Mouse (Mus musculus) embryonic facial prominence, embryonic 12.5 days (tissue): Measurements from ENCODE around the gene Slc22a5. TPM values are rescaled to one million over a fixed set of nuclear protein-coding genes. Genes with fewer than 3 reads are reported as not detected.
"Not testable (repeated sequence)": the region's sequence is repeated elsewhere in the genome, so short reads cannot be mapped to it uniquely, and the experiment has no call there.

Experiments
- ATAC-seq: fragments of 200-750 bp; cut with Nextera tagmentation; 2 replicates; pipeline ENCODE4 v1.8.0; 2017; ENCODE audit not compliant: insufficient number of reproducible peaks, insufficient read depth, low FRiP score, low TSS enrichment
- H3K27ac ChIP-seq: fragments of 300-500 bp; sonication (generic); 2 replicates; pipeline ENCODE4 v1.5.1; 2016; ENCODE audit warnings: mild to moderate bottlenecking
- H3K27me3 ChIP-seq: fragments of 300-500 bp; sonication (generic); 2 replicates; pipeline ENCODE4 v1.6.1; 2016; ENCODE audit warnings: mild to moderate bottlenecking, moderate library complexity
- H3K36me3 ChIP-seq: fragments of 300-500 bp; sonication (generic); 2 replicates; pipeline ENCODE4 v1.6.1; 2016; ENCODE audit warnings: mild to moderate bottlenecking
- H3K4me1 ChIP-seq: fragments of 300-500 bp; sonication (generic); 2 replicates; pipeline ENCODE4 v1.6.1; 2016
- H3K4me2 ChIP-seq: fragments of 300-500 bp; sonication (generic); replicated peaks from 2 replicates; pipeline ENCODE4 v1.6.1; 2016; ENCODE audit warnings: mild to moderate bottlenecking, moderate library complexity
- H3K4me3 ChIP-seq: fragments of 300-500 bp; sonication (generic); 2 replicates; pipeline ENCODE4 v1.5.1; 2016; ENCODE audit warnings: mild to moderate bottlenecking
- H3K9ac ChIP-seq: fragments of 300-500 bp; sonication (generic); 2 replicates; pipeline ENCODE4 v1.6.1; 2016; ENCODE audit warnings: mild to moderate bottlenecking, moderate library complexity
- H3K9me3 ChIP-seq: fragments of 300-500 bp; sonication (generic); 2 replicates; pipeline ENCODE4 v1.6.1; 2016; ENCODE audit warnings: mild to moderate bottlenecking, moderate library complexity
- WGBS: fragments of 180-500 bp; shearing (Covaris S2); methylation state at CpG from one replicate; pipeline ENCODE4 v1.1.7; 2016; 5-methylcytosine and 5-hydroxymethylcytosine counted together
- polyA plus RNA-seq: library from polyadenylated mRNA; unstranded; fragments of >200 nt; fragmentation: Nextera tagmentation; extraction: Ambion mirVana; gene quantifications from 2 replicates; pipeline ENCODE4 v1.2.1, GENCODE M21; 2016

Gene Slc22a5
- 9.0 and 10.5 TPM in 2 replicates for polyA plus RNA-seq

- Histone ChIP-seq H3K4me2 (peak within 1 kb of the TSS; percentile 92), H3K9me3 (no peaks in the 10 kb centered on the region), H3K36me3 (no peaks in the 10 kb centered on the region), H3K9ac (peak within 1 kb of the TSS; percentile 65), H3K4me1 (peaks cover 25% of the 10 kb centered on the region), H3K4me3 (peak within 1 kb of the TSS; percentile 60), H3K27ac (peak within 1 kb of the TSS; percentile 23; the same call in 1 of the 2 replicates), H3K27me3 (no peaks in the 10 kb centered on the region)
- ATAC-seq = peak; percentile 97
- WGBS = 4% methylated on average over 63 of the region's 63 CpGs
Measured at GRCm38 (mm10) chr11:53891505-53892451, at the start of gene Slc22a5. Gene Slc22a5 (minus strand): TSS chr11:53891660.

DNA sequence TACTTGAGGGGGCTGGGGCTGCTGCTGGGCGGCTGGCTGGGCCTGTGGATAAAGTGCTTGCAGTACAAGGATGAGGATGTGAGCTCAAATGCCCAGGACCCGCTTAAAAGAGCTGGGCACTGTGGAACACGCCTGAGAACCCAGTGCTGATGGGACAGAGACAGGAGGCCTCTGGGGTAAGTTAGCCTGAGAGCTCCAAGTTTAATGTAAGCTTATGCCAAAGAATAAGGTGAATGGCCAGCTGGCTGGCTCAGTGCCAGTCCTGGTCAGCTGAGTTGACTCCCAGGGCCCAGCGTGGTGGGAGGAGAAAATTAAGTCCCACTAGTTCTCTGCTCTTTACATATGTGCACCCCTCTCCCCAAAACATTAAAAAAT lies 40.5 kb upstream of the Slc22a5 start:
- not testable (repeated sequence) for H3K9me3 ChIP-seq, H3K4me1 ChIP-seq, H3K9ac ChIP-seq, H3K4me2 ChIP-seq, H3K4me3 ChIP-seq, H3K27me3 ChIP-seq, H3K27ac ChIP-seq, H3K36me3 ChIP-seq, ATAC-seq
- WGBS = 76% methylated on average over 4 of the region's 4 CpGs

DNA sequence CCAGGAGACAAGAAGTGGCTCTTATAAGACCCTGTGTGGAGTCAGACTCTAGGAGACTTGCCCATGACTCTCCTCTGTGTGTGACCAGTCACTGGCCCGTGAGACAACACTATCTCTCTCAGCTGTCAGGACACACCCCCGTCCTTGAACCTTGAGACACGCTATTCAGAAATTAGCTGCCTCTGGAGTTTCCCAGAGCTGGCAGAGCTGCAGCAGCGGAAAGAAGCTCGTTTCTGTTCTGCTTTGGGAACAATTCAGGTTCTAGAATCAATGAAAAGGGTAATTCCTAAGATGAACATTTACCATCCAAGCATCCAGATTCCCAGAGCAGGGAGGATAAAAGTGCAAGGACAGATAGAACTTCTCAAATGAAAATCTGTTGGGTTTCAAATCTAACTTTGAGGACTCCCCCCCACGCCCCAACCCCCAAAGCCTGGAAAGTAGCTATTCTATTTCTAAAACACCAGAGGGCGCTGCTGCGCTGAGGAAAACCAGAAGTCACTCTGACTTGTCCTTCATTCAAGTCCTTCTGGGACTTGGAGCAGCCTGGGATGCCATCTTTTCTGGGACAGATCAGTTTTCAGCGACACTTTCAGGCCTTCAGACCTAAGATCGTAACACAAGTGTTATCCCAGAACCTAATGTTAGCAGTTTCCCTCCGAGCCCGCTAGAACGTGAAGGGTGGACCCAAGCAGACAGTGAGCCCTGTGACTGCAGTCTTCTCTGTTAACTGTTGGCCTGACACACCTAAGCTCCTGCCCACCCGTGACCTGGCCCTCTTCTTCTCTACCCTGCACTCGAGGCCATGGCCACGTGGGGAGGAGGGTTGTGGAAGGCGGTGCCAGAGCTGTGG lies 39.9 kb upstream of the Slc22a5 start:
- Histone ChIP-seq H3K9me3 (no peaks in the 10 kb centered on the region), H3K4me1 (no peaks in the 10 kb centered on the region), H3K36me3 (no peaks in the 10 kb centered on the region), H3K9ac (no peak overlapping the region), H3K27me3 (no peaks in the 10 kb centered on the region), H3K4me2 (no peak overlapping the region), H3K27ac (no peak overlapping the region), H3K4me3 (no peak overlapping the region)
- WGBS = 35% methylated on average over 17 of the region's 17 CpGs
- no peak for ATAC-seq

GRCm38 (mm10) chr11:53929741-53930140 lies 38.3 kb upstream of the Slc22a5 start:
- Histone ChIP-seq H3K4me2 (no peak overlapping the region), H3K27me3 (no peaks in the 10 kb centered on the region), H3K27ac (no peak overlapping the region), H3K9me3 (peaks cover 2% of the 10 kb centered on the region; the same call in 1 of the 2 replicates), H3K9ac (no peak overlapping the region), H3K4me3 (no peak overlapping the region), H3K4me1 (no peaks in the 10 kb centered on the region), H3K36me3 (no peaks in the 10 kb centered on the region)
- WGBS = 83% methylated on average over 3 of the region's 3 CpGs
- no peak for ATAC-seq

GRCm38 (mm10) chr11:53928585-53928984 lies 37.1 kb upstream of the Slc22a5 start:
- Histone ChIP-seq H3K4me2 (no peak overlapping the region), H3K27ac (no peak overlapping the region), H3K4me1 (no peaks in the 10 kb centered on the region), H3K9me3 (peaks cover 2% of the 10 kb centered on the region; the same call in 1 of the 2 replicates), H3K9ac (no peak overlapping the region), H3K4me3 (no peak overlapping the region), H3K27me3 (no peaks in the 10 kb centered on the region), H3K36me3 (no peaks in the 10 kb centered on the region)
- WGBS = 74% methylated on average over 3 of the region's 3 CpGs
- ATAC-seq = no peak

DNA sequence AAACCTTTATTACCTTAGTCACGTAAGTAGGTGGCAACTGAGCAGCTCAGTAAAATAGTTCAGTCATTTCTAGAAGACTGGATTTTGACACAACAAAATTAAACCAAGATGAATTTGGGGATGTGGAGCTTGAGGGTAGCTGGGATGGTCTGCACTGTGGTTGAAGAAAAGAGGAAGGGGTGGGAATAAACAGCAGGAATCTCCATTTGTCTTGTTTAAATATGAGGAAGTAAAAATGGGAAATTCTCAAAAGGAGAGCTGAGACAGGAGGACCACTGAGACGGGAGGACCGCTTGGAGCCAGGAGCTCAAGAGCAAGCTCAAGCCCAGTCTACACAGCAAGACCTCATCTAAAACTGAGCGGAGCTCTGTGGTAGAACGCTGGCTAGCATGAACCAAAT lies 34.8 kb upstream of the Slc22a5 start:
- Histone ChIP-seq H3K4me2 (no peak overlapping the region), H3K27me3 (no peaks in the 10 kb centered on the region), H3K9ac (no peak overlapping the region), H3K9me3 (peaks cover 2% of the 10 kb centered on the region; the same call in 1 of the 2 replicates), H3K4me1 (no peaks in the 10 kb centered on the region), H3K4me3 (no peak overlapping the region), H3K27ac (no peak overlapping the region), H3K36me3 (no peaks in the 10 kb centered on the region)
- WGBS = 95% methylated on average over 5 of the region's 5 CpGs
- ATAC-seq = no peak

DNA sequence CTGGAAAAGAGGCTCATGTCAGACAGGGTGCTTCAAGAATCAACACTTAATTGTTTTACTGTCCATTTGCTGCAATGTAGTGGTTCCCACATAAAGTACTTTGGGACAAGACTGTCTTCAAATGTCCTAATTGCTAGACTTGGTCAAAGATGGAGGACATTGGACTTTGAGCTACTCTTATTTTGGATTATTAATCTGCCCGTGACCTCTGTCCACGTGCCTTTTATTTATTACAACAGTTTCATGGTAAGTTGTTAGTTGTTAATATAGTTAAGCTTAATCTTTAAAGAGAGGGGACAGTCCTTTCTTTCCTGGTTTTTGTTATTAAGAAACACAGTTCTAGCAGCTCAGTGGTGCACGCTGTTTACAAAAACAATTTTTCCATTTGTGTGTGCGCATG lies 27.4 kb upstream of the Slc22a5 start:
- ATAC-seq = no peak
- Histone ChIP-seq H3K4me3 (no peak overlapping the region), H3K4me1 (no peaks in the 10 kb centered on the region), H3K4me2 (no peak overlapping the region), H3K36me3 (no peaks in the 10 kb centered on the region), H3K27ac (no peak overlapping the region), H3K27me3 (no peaks in the 10 kb centered on the region), H3K9ac (no peak overlapping the region), H3K9me3 (no peaks in the 10 kb centered on the region)
- 96% methylated on average over 4 of the region's 4 CpGs for WGBS

- WGBS = 84% methylated on average over 4 of the region's 4 CpGs
- H3K4me1 ChIP-seq = no peaks in the 10 kb centered on the region
Measured at GRCm38 (mm10) chr11:53911011-53911410, 19.6 kb upstream of the Slc22a5 start.

DNA sequence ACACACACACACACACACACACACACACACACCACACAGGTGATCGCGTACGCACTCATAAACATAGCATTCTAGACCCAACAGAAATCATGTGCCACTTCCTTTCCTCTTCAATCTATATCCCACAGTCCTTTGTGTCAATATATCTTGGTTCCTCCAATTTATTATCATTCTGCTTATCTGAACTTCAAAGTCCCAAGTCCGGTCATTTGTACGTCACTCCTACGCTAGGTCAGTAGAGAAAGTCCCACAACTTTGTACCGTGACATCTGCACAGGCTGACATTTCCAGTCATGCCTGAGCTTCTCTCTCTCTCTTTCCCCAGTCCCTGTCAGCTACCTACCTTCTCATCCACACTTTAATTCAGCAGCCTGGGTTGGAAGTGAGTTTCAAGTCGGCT lies 17.2 kb upstream of the Slc22a5 start:
- H3K27ac ChIP-seq = no peak overlapping the region
- H3K9ac ChIP-seq = no peak overlapping the region
- no peak overlapping the region for H3K4me2 ChIP-seq
- WGBS = 91% methylated on average over 8 of the region's 8 CpGs
- H3K4me1 ChIP-seq = peaks cover 10% of the 10 kb centered on the region
- H3K36me3 ChIP-seq = no peaks in the 10 kb centered on the region
- H3K4me3 ChIP-seq = no peak overlapping the region
- no peaks in the 10 kb centered on the region for H3K9me3 ChIP-seq
- no peaks in the 10 kb centered on the region for H3K27me3 ChIP-seq
- no peak for ATAC-seq

More at GRCm38 (mm10) chr11:53911011-53911410, 19.6 kb upstream of the Slc22a5 start:
- H3K9me3 ChIP-seq = no peaks in the 10 kb centered on the region
- no peaks in the 10 kb centered on the region for H3K36me3 ChIP-seq
- no peak overlapping the region for H3K4me3 ChIP-seq
- H3K4me2 ChIP-seq = no peak overlapping the region
- no peak overlapping the region for H3K27ac ChIP-seq
- no peak for ATAC-seq
- no peaks in the 10 kb centered on the region for H3K27me3 ChIP-seq
- H3K9ac ChIP-seq = no peak overlapping the region

GRCm38 (mm10) chr11:53904534-53904925 lies 13.1 kb upstream of the Slc22a5 start:
- 78% methylated on average over 9 of the region's 9 CpGs for WGBS
- Histone ChIP-seq H3K27me3 (no peaks in the 10 kb centered on the region), H3K27ac (no peak overlapping the region)

DNA sequence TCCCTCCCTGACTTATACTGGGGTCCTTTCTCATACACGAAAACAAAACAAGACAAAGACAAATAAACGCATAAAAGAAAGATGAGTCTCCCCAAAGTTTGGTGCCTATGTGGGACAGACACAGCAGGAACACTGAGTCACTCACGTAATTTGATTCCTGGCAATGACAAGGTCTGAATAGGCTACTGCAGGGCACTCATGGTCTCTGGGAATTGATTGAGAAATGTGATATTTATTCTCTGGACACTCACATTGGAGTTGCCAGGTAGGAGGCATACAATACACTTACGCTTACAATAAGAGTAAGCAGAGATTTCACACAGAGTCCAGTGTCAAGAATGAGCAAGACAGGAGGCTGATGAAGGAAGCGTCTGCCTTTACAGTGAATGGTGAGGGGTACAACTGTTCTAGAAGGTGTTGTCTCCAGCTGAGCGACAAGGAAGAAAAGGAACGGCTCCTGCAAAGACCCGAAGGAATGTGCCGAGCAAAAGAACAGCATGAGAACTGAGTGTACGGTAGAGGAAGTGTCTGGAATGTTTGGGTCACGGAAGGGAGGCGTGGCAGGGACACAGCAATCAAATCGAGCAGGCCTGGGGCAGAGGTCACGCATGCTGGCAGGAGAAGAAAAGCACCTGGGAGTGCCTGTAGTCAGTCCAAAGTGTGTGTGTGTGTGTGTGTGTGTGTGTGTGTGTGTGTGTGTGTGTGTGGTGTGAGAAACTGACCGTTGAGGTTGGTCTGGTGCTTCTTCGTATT lies 12.5 kb upstream of the Slc22a5 start:
- H3K4me3 ChIP-seq = no peak overlapping the region
- no peak overlapping the region for H3K9ac ChIP-seq
- no peaks in the 10 kb centered on the region for H3K9me3 ChIP-seq
- H3K36me3 ChIP-seq = no peaks in the 10 kb centered on the region
- peak; percentile 35; the same call in 1 of the 2 replicates for ATAC-seq
- peaks cover 12% of the 10 kb centered on the region for H3K4me1 ChIP-seq
- H3K27ac ChIP-seq = no peak overlapping the region
- no peak overlapping the region for H3K4me2 ChIP-seq
- 33% methylated on average over 16 of the region's 16 CpGs for WGBS
- no peaks in the 10 kb centered on the region for H3K27me3 ChIP-seq

More at GRCm38 (mm10) chr11:53904534-53904925, 13.1 kb upstream of the Slc22a5 start:
- H3K4me3 ChIP-seq = no peak overlapping the region
- no peak overlapping the region for H3K4me2 ChIP-seq
- no peaks in the 10 kb centered on the region for H3K36me3 ChIP-seq
- no peaks in the 10 kb centered on the region for H3K9me3 ChIP-seq
- peaks cover 12% of the 10 kb centered on the region for H3K4me1 ChIP-seq
- no peak for ATAC-seq
- no peak overlapping the region for H3K9ac ChIP-seq
